Comparison of ENCODE assay signal across 7 mouse cellular contexts in genomic region chr7:28971770-28972269, GRCm38 (mm10). TPM values are rescaled to one million over a fixed set of nuclear protein-coding genes. Genes with fewer than 3 reads are reported as not detected.
A peak's percentile ranks its signal among the peaks of the same experiment; 100 is the strongest.
DNase-seq lines count a peak whose midpoint lies in the region; ATAC-seq and TF ChIP-seq lines count a peak whose summit lies in the region.

No protein-coding gene starts in this region.

- 0 out of 2 replicates have a peak, but pooled peaks have one; percentile 22 for ATAC-seq in limb, embryonic 15.5 days (ENCODE audit: insufficient number of reproducible peaks, low FRiP score, low TSS enrichment, low read depth)
- no peak for ATAC-seq in megakaryocyte progenitor cell, adult 5-6 weeks (replicated peaks; ENCODE audit: poor library complexity)
- no peak for ATAC-seq in midbrain, embryonic 11.5 days (ENCODE audit: low FRiP score)

- no peak overlapping the region for H3K4me2 ChIP-seq in limb, embryonic 15.5 days
- H3K4me2 ChIP-seq in midbrain, embryonic 11.5 days, result no peak overlapping the region

- H3K4me1 ChIP-seq in ES-Bruce4 (ENCODE audit: control insufficient read depth, insufficient read depth, low read length), result peaks cover 25% of the 10 kb centered on the region
- H3K4me1 ChIP-seq in limb, embryonic 15.5 days, result peaks cover 22% of the 10 kb centered on the region
- H3K4me1 ChIP-seq in midbrain, embryonic 11.5 days (ENCODE audit: control insufficient read depth, insufficient read depth, low read length), result no peaks in the 10 kb centered on the region

- 58% methylated on average over 6 of the region's 6 CpGs for WGBS in limb, embryonic 15.5 days
- WGBS in midbrain, embryonic 11.5 days, result 89% methylated on average over 6 of the region's 6 CpGs

- no peak overlapping the region for H3K9ac ChIP-seq in ES-Bruce4 (ENCODE audit: low read depth, poor library complexity, severe bottlenecking)
- no peak overlapping the region for H3K9ac ChIP-seq in limb, embryonic 15.5 days
- no peak overlapping the region for H3K9ac ChIP-seq in midbrain, embryonic 11.5 days (ENCODE audit: low read length)

- no peak overlapping the region for H3K4me3 ChIP-seq in ES-Bruce4 (ENCODE audit: low read depth, low read length)
- no peak overlapping the region for H3K4me3 ChIP-seq in limb, embryonic 15.5 days
- H3K4me3 ChIP-seq in midbrain, embryonic 11.5 days (ENCODE audit: low read depth, low read length), result no peak overlapping the region

- TF ChIP-seq POLR2A in ES-Bruce4 (IDR thresholded peaks at IDR 0.05; ENCODE audit: insufficient read depth, low read length), result no peak

- no peak for TF ChIP-seq CTCF in ES-Bruce4 (IDR thresholded peaks at IDR 0.05; ENCODE audit: low read depth, low read length)

- H3K27ac ChIP-seq in ES-Bruce4 (ENCODE audit: insufficient read depth, low read length), result peak overlapping the region; percentile 95
- peak overlapping the region; percentile 79 for H3K27ac ChIP-seq in limb, embryonic 15.5 days
- H3K27ac ChIP-seq in midbrain, embryonic 11.5 days (ENCODE audit: low read depth, low read length), result no peak overlapping the region

- H3K9me3 ChIP-seq in ES-Bruce4 (replicated peaks; ENCODE audit: control insufficient read depth, insufficient read depth, low read length, poor library complexity, severe bottlenecking), result no peaks in the 10 kb centered on the region
- H3K9me3 ChIP-seq in limb, embryonic 15.5 days, result no peaks in the 10 kb centered on the region
- H3K9me3 ChIP-seq in midbrain, embryonic 11.5 days (ENCODE audit: control insufficient read depth, low read length), result no peaks in the 10 kb centered on the region

- peak; percentile 75 for DNase-seq in 3T3-L1 (ENCODE audit: low read depth, low spot score)
- peak; percentile 78 for DNase-seq in heart, postnatal 4 days
- DNase-seq in cerebellum, postnatal 4 days (ENCODE audit: low spot score in 2 of 2), result no peak
- no peak for DNase-seq in midbrain, embryonic 11.5 days (ENCODE audit: low spot score, missing footprints)

- TF ChIP-seq EP300 in ES-Bruce4 (IDR thresholded peaks at IDR 0.05; ENCODE audit: insufficient read depth, low read depth, low read length), result no peak

- no peaks in the 10 kb centered on the region for H3K27me3 ChIP-seq in ES-Bruce4 (ENCODE audit: control insufficient read depth, insufficient read depth, low read length, poor library complexity, severe bottlenecking)
- no peaks in the 10 kb centered on the region for H3K27me3 ChIP-seq in limb, embryonic 15.5 days
- H3K27me3 ChIP-seq in midbrain, embryonic 11.5 days (ENCODE audit: control insufficient read depth, insufficient read depth, low read length), result no peaks in the 10 kb centered on the region

- H3K36me3 ChIP-seq in ES-Bruce4 (ENCODE audit: control insufficient read depth, insufficient read depth, low read length, poor library complexity, severe bottlenecking), result peaks cover 21% of the 10 kb centered on the region
- peaks cover 60% of the 10 kb centered on the region for H3K36me3 ChIP-seq in limb, embryonic 15.5 days
- peaks cover 7% of the 10 kb centered on the region for H3K36me3 ChIP-seq in midbrain, embryonic 11.5 days (ENCODE audit: control insufficient read depth, insufficient read depth, low read length)

RNA-seq across cellular contexts. Expression of gene Actn4, which starts 9.7 kb away (rescaled TPM):
- polyA plus RNA-seq in ES-Bruce4 (2011; ENCODE audit: insufficient read depth, insufficient read length, low read depth, missing spikeins), result 318 and 324 TPM in 2 replicates
- 100 to 1,000 TPM; 224 to 231 TPM for total RNA-seq in heart, postnatal 4 days (2021)
- polyA plus RNA-seq in limb, embryonic 15.5 days (2015; fragmentation: Nextera tagmentation; extraction: Ambion mirVana), result 347 and 359 TPM in 2 replicates
- total RNA-seq in megakaryocyte progenitor cell, adult 5-6 weeks (2015), result 86.4 and 87.2 TPM in 2 replicates
- 47.1 and 49.5 TPM in 2 replicates for total RNA-seq in megakaryocyte progenitor cell, adult 5-6 weeks (2017)
- 141 and 144 TPM in 2 replicates for polyA plus RNA-seq in midbrain, embryonic 11.5 days (2014; fragmentation: Nextera tagmentation; extraction: Ambion mirVana)

RNA-seq across cellular contexts. Expression of gene Eif3k, which starts 9.8 kb away (rescaled TPM):
- 409 and 413 TPM in 2 replicates for polyA plus RNA-seq in ES-Bruce4 (2011; ENCODE audit: insufficient read depth, insufficient read length, low read depth, missing spikeins)
- total RNA-seq in heart, postnatal 4 days (2021), result 100 to 1,000 TPM; 205 to 208 TPM
- 372 and 387 TPM in 2 replicates for polyA plus RNA-seq in limb, embryonic 15.5 days (2015; fragmentation: Nextera tagmentation; extraction: Ambion mirVana)
- total RNA-seq in megakaryocyte progenitor cell, adult 5-6 weeks (2015), result 248 and 305 TPM in 2 replicates
- total RNA-seq in megakaryocyte progenitor cell, adult 5-6 weeks (2017), result 384 and 406 TPM in 2 replicates
- 392 and 400 TPM in 2 replicates for polyA plus RNA-seq in midbrain, embryonic 11.5 days (2014; fragmentation: Nextera tagmentation; extraction: Ambion mirVana)

RNA-seq across cellular contexts. Expression of gene Map4k1, which starts 10.0 kb away (rescaled TPM):
- 33.2 and 36.3 TPM in 2 replicates for polyA plus RNA-seq in ES-Bruce4 (2011; ENCODE audit: insufficient read depth, insufficient read length, low read depth, missing spikeins)
- 1 to 10 TPM; 1.6 to 2.0 TPM for total RNA-seq in heart, postnatal 4 days (2021)
- polyA plus RNA-seq in limb, embryonic 15.5 days (2015; fragmentation: Nextera tagmentation; extraction: Ambion mirVana), result 7.2 and 7.6 TPM in 2 replicates
- 38.5 and 49.8 TPM in 2 replicates for total RNA-seq in megakaryocyte progenitor cell, adult 5-6 weeks (2015)
- 62.8 and 65.6 TPM in 2 replicates for total RNA-seq in megakaryocyte progenitor cell, adult 5-6 weeks (2017)
- 4.1 and 5.5 TPM in 2 replicates for polyA plus RNA-seq in midbrain, embryonic 11.5 days (2014; fragmentation: Nextera tagmentation; extraction: Ambion mirVana)

Comparison
In these comparisons a context has a peak if more than half of its experiments do, and no peak if none do; other contexts are left out.
1. DNase-seq: peak in 3T3-L1 (single experiment) and heart, postnatal 4 days (single experiment); none in cerebellum, postnatal 4 days (0 of 2) and midbrain, embryonic 11.5 days (single experiment).